Mouse (Mus musculus): ENCODE data around the gene Hdac7.

DNA sequence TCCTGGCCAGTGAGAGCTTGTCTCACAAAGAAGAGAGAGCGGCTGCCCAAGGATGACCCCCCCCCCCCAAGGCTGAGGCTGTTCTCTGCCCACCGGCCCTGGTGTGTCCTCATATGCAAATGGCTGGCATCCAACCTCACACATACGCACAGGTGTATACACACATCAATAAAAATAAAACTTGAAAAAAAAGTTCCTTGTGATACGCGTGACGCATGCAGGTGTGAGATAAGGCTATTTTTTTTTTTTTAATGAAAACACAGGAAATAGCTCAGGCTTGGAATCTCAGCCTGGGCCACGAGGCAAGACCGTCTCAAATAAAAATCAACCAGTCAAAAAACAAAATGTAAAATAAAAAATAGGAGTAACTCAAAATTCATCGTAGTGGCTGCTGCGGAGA lies 98.0 kb downstream of the Hdac7 start:
- TF ChIP-seq ZC3H11A (IDR thresholded peaks at IDR 0.05; ENCODE audit: low read depth, low read length) = no peak
- no peak for TF ChIP-seq EP300 (IDR thresholded peaks at IDR 0.05; ENCODE audit: low read length)
- no peak for TF ChIP-seq MAX (IDR thresholded peaks at IDR 0.05; ENCODE audit: low read length)
- TF ChIP-seq PAX5 (IDR thresholded peaks at IDR 0.05; ENCODE audit: low read length) = no peak
- TF ChIP-seq CTCF (conservative IDR thresholded peaks at IDR 0.05 in 1 of 2, IDR thresholded peaks at IDR 0.05 in 1 of 2; ENCODE audit: low read depth in 2 of 2, low read length in 2 of 2) = no peak
- no peak for TF ChIP-seq POLR2A (IDR thresholded peaks at IDR 0.05; ENCODE audit: low read depth, low read length)
- TF ChIP-seq RCOR1 (conservative IDR thresholded peaks at IDR 0.05; ENCODE audit: low read depth, low read length) = no peak
- no peak for TF ChIP-seq TCF12 (IDR thresholded peaks at IDR 0.05; ENCODE audit: low read depth, low read length)
- TF ChIP-seq KAT2A (IDR thresholded peaks at IDR 0.05; ENCODE audit: insufficient replicate concordance, low read length) = no peak

All from CH12.LX (cell line).